Mouse (Mus musculus): ENCODE results near the gene Grhpr.

GRCm38 (mm10) chr4:44963156-44963555 is 18.0 kb upstream of the Grhpr start:
- no peak for TF ChIP-seq CTCF (IDR thresholded peaks at IDR 0.05; ENCODE audit: low read depth)
- TF ChIP-seq EP300 (IDR thresholded peaks at IDR 0.05; ENCODE audit: low read depth) = no peak

Measured in liver, embryonic 14.5 days (tissue).